Mouse (Mus musculus) heart, adult 2 months (tissue): ENCODE measurements around the gene Gm11437.

Experiments used
- EP300 ChIP-seq: fragments of 200-500 bp; IDR thresholded peaks from 2 replicates; pipeline ENCODE4 v1.6.1; 2011; ENCODE audit warnings: low read depth, low read length, control low read depth; ENCODE audit not compliant: insufficient read depth
- POLR2A ChIP-seq: fragments of 200-500 bp; IDR thresholded peaks from 2 replicates; pipeline ENCODE4 v1.6.1; 2011; ENCODE audit warnings: mild to moderate bottlenecking, low read depth, low read length, control low read depth; ENCODE audit not compliant: insufficient read depth

DNA sequence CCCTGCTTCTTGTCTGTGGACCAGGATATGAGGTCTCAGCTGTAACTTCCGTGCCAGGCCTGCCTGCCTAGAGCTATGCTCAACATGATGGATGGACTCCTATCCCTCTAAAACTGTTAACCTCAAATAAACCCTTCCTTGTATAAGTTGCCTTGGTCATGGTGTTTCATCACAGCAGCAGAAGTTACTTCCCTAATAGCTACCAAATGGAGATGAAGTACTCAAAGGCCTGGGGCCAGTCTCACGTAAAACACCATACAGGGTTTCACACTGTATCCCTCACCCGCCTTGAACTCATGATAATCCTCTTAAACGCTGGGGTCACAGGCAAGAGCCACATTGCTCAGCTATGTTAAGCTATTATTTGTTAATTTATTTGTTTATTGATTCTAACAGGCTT is 49.8 kb downstream of the Gm11437 start:
- TF ChIP-seq EP300, result no peak
- no peak for TF ChIP-seq POLR2A
